Mouse (Mus musculus) CH12.LX (cell line): ENCODE measurements around the gene Mettl7a1. TPM values are rescaled to one million over a fixed set of nuclear protein-coding genes. Genes with fewer than 3 reads are reported as not detected.
"Not testable (repeated sequence)": the region's sequence is repeated elsewhere in the genome, so short reads cannot be mapped to it uniquely, and the experiment has no call there.

Source experiments
- DNase-seq: peaks from one replicate; pipeline ENCODE4 v3.0.0-alpha.2; 2013; ENCODE audit errors: extremely low read depth
- H3K27ac ChIP-seq: 2 replicates; pipeline ENCODE4 v1.5.1; 2012; ENCODE audit warnings: low read depth, mild to moderate bottlenecking, control low read depth, moderate library complexity; ENCODE audit not compliant: insufficient read depth
- H3K27me3 ChIP-seq: replicated peaks from 2 replicates; pipeline ENCODE3; 2012; ENCODE audit warnings: inconsistent platforms
- H3K36me3 ChIP-seq, 2 experiments: replicated peaks in 1 of 2; 2 replicates each; pipeline versions ENCODE3 to v1.6.1; 2012; ENCODE audit warnings: inconsistent platforms in 1 of 2, low read length in 1 of 2, mild to moderate bottlenecking in 1 of 2, mixed read lengths in 1 of 2, moderate library complexity in 1 of 2; ENCODE audit not compliant: control insufficient read depth in 1 of 2, insufficient read depth in 1 of 2
- H3K4me1 ChIP-seq, 2 experiments: 2 replicates each; pipeline ENCODE4 v1.6.1; 2012; ENCODE audit warnings: inconsistent platforms in 1 of 2, moderate library complexity in 1 of 2; ENCODE audit not compliant: insufficient read depth in 2 of 2, control insufficient read depth in 1 of 2
- H3K4me2 ChIP-seq: 2 replicates; pipeline ENCODE4 v1.6.1; 2012; ENCODE audit warnings: low read depth, mild to moderate bottlenecking, control low read depth; ENCODE audit not compliant: poor library complexity, insufficient read depth, severe bottlenecking
- H3K4me3 ChIP-seq, 3 experiments: fragments of 150-350 bp in 1 of 3; sonication (generic) in 1 of 3; replicated peaks in 1 of 3; 2 replicates each; pipeline versions ENCODE3 to v1.5.1; 2011 to 2012; ENCODE audit warnings: low read depth in 2 of 3, low read length in 2 of 3, mild to moderate bottlenecking in 2 of 3, moderate library complexity in 2 of 3, control low read depth in 1 of 3, improper control_type of control experiment in 1 of 3, inconsistent platforms in 1 of 3, mixed read lengths in 1 of 3; ENCODE audit not compliant: poor library complexity in 1 of 3
- H3K79me2 ChIP-seq: replicated peaks from 2 replicates; pipeline ENCODE4 v1.6.1; 2012; ENCODE audit warnings: mild to moderate bottlenecking, moderate library complexity; ENCODE audit not compliant: control insufficient read depth, poor library complexity, insufficient read depth, severe bottlenecking; ENCODE audit errors: extremely low read depth
- H3K9ac ChIP-seq: 2 replicates; pipeline ENCODE4 v1.6.1; 2012; ENCODE audit warnings: low read depth, mild to moderate bottlenecking, control low read depth, moderate library complexity; ENCODE audit not compliant: insufficient read depth
- H3K9me3 ChIP-seq: replicated peaks from 2 replicates; pipeline ENCODE3; 2012; ENCODE audit warnings: low read length, inconsistent platforms, mixed read lengths
- BHLHE40 ChIP-seq: IDR thresholded peaks from 2 replicates; pipeline ENCODE4 v1.6.1; 2011; ENCODE audit warnings: mild to moderate bottlenecking, low read depth, low read length, improper control_type of control experiment
- CHD2 ChIP-seq: IDR thresholded peaks from 2 replicates; pipeline ENCODE4 v1.6.1; 2011; ENCODE audit warnings: low read length, improper control_type of control experiment
- CTCF ChIP-seq, 2 experiments: IDR thresholded peaks in 1 of 2; conservative IDR thresholded peaks in 1 of 2; 2 replicates each; pipeline ENCODE4 v1.5.1; 2011 to 2012; ENCODE audit warnings: low read depth in 2 of 2, low read length in 2 of 2, improper control_type of control experiment in 1 of 2, inconsistent platforms in 1 of 2, mild to moderate bottlenecking in 1 of 2, moderate library complexity in 1 of 2
- E2F4 ChIP-seq: IDR thresholded peaks from 2 replicates; pipeline ENCODE4 v1.6.1; 2011; ENCODE audit warnings: low read depth, low read length, improper control_type of control experiment; ENCODE audit not compliant: insufficient replicate concordance
- ETS1 ChIP-seq: conservative IDR thresholded peaks from 2 replicates; pipeline ENCODE4 v1.6.1; 2012; ENCODE audit warnings: low read depth, mild to moderate bottlenecking, inconsistent platforms, low read length, improper control_type of control experiment, moderate library complexity
- GABPA ChIP-seq: IDR thresholded peaks from 2 replicates; pipeline ENCODE4 v1.6.1; 2012; ENCODE audit warnings: low read depth, low read length, improper control_type of control experiment, inconsistent platforms; ENCODE audit not compliant: insufficient replicate concordance
- HCFC1 ChIP-seq: IDR thresholded peaks from 2 replicates; pipeline ENCODE4 v1.6.1; 2012; ENCODE audit warnings: low read depth, mild to moderate bottlenecking, inconsistent platforms, low read length, improper control_type of control experiment
- JUN ChIP-seq: IDR thresholded peaks from 2 replicates; pipeline ENCODE4 v1.6.1; 2011; ENCODE audit warnings: low read depth, mild to moderate bottlenecking, low read length, improper control_type of control experiment, moderate library complexity; ENCODE audit not compliant: insufficient read depth
- JUND ChIP-seq: conservative IDR thresholded peaks from 2 replicates; pipeline ENCODE4 v1.6.1; 2011; ENCODE audit warnings: low read depth, low read length, improper control_type of control experiment
- KAT2A ChIP-seq: IDR thresholded peaks from 2 replicates; pipeline ENCODE4 v1.6.1; 2012; ENCODE audit warnings: low read length, improper control_type of control experiment, inconsistent platforms; ENCODE audit not compliant: insufficient replicate concordance
- MAFK ChIP-seq: IDR thresholded peaks from 2 replicates; pipeline ENCODE4 v1.6.1; 2011; ENCODE audit warnings: low read length, improper control_type of control experiment; ENCODE audit not compliant: insufficient replicate concordance
- MXI1 ChIP-seq: IDR thresholded peaks from 2 replicates; pipeline ENCODE4 v1.6.1; 2011; ENCODE audit warnings: mild to moderate bottlenecking, low read depth, low read length, improper control_type of control experiment
- NELFE ChIP-seq: IDR thresholded peaks from 2 replicates; pipeline ENCODE4 v1.6.1; 2011; ENCODE audit warnings: low read depth, low read length, improper control_type of control experiment
- POLR2AphosphoS2 ChIP-seq: IDR thresholded peaks from 2 replicates; pipeline ENCODE4 v1.6.1; 2011; ENCODE audit warnings: low read depth, low read length, improper control_type of control experiment
- RAD21 ChIP-seq: IDR thresholded peaks from 2 replicates; pipeline ENCODE4 v1.6.1; 2011; ENCODE audit warnings: low read depth, mild to moderate bottlenecking, low read length, improper control_type of control experiment, moderate library complexity
- TBP ChIP-seq: conservative IDR thresholded peaks from 2 replicates; pipeline ENCODE4 v1.6.1; 2011; ENCODE audit warnings: low read depth, low read length, improper control_type of control experiment
- TCF12 ChIP-seq: IDR thresholded peaks from 2 replicates; pipeline ENCODE4 v1.6.1; 2014; ENCODE audit warnings: low read depth, mild to moderate bottlenecking, inconsistent platforms, low read length, improper control_type of control experiment
- USF1 ChIP-seq: IDR thresholded peaks from 2 replicates; pipeline ENCODE4 v1.6.1; 2014; ENCODE audit warnings: low read depth, mild to moderate bottlenecking, inconsistent platforms, low read length, improper control_type of control experiment
- USF2 ChIP-seq: conservative IDR thresholded peaks from 2 replicates; pipeline ENCODE4 v1.6.1; 2011; ENCODE audit warnings: low read depth, low read length, improper control_type of control experiment
- ZKSCAN1 ChIP-seq: IDR thresholded peaks from 2 replicates; pipeline ENCODE4 v1.6.1; 2012; ENCODE audit warnings: low read depth, inconsistent platforms, low read length, improper control_type of control experiment, borderline replicate concordance
- ZMIZ1 ChIP-seq: IDR thresholded peaks from 2 replicates; pipeline ENCODE4 v1.6.1; 2012; ENCODE audit warnings: low read depth, mild to moderate bottlenecking, inconsistent platforms, low read length, improper control_type of control experiment
- ZNF384 ChIP-seq: IDR thresholded peaks from 2 replicates; pipeline ENCODE4 v1.6.1; 2012; ENCODE audit warnings: low read depth, low read length, improper control_type of control experiment, inconsistent platforms
- dilution Hi-C: fragments of 300-500 bp; cut with MboI; formaldehyde crosslinking; loops from 2 replicates; pipeline ENCODE4 v1.14.3; 2020; ENCODE audit warnings: low sequenced_read_pairs; ENCODE audit not compliant: extremely low pct_unique_long_range_greater_than_20kb, extremely low pct_ligation_motif_present
- in situ Hi-C: fragments of 300-500 bp; cut with MboI; formaldehyde crosslinking; loops from 3 replicates; pipeline ENCODE4 v1.14.3; 2019; ENCODE audit warnings: low sequenced_read_pairs, low pct_ligation_motif_present, low pct_unique_long_range_greater_than_20kb, mixed read lengths
- polyA plus RNA-seq: library from polyadenylated mRNA; unstranded; fragments of >175 nt; gene quantifications from 2 replicates; pipeline ENCODE4 v1.2.1, GENCODE M21; 2012; ENCODE audit warnings: low read depth; ENCODE audit not compliant: insufficient read length
- total RNA-seq, 2 experiments: library from RNA; depleted of rRNA; stranded (reverse); fragments of 300-350 nt in 1 of 2; fragments of >200 nt in 1 of 2; gene quantifications; 2 replicates each; pipeline ENCODE4 v1.2.3; 2012 to 2014

Gene Mettl7a1
- total and polyA plus RNA-seq, 3 experiments: 6.5 to 17.2 (median 14.2) TPM

DNA sequence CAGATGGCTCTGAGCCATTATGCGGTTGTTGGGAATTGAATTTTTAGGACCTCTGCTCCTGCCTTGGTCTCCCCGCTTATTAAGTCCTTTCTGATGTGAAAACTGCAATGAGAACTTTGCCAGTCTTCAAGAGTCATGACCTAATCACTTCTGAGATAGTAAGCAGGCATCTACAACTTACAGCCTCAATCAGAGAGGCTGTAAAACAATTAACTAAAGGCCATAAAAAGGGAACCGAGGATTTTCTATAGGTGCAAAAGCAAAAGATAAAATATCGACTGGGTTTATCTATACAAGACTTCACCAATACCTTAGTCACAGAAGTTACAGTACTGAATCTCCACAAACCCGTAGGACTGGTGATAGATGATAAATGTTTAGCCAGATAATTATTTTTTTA lies 51.9 kb downstream of the Mettl7a1 start:
- Histone ChIP-seq H3K9ac (no peak overlapping the region), H3K9me3 (no peaks in the 10 kb centered on the region), H3K4me3 (no peak overlapping the region), H3K27ac (no peak overlapping the region), H3K4me2 (no peak overlapping the region), H3K27me3 (peaks cover 2% of the 10 kb centered on the region), H3K4me1 (no peaks in the 10 kb centered on the region), H3K36me3 (no peaks in the 10 kb centered on the region), H3K79me2 (no peaks in the 10 kb centered on the region)
- dilution Hi-C loops: no loop called here
- in situ Hi-C loops: no loop called here
- no peak for TF ChIP-seq CHD2
- TF ChIP-seq MXI1: no peak
- no peak for TF ChIP-seq JUND
- no peak for TF ChIP-seq CTCF (conservative IDR thresholded peaks at IDR 0.05 in 1 of 2, IDR thresholded peaks at IDR 0.05 in 1 of 2; ENCODE audit: low read depth in 2 of 2, low read length in 2 of 2)
- no peak for TF ChIP-seq KAT2A
- no peak for TF ChIP-seq GABPA
- TF ChIP-seq RAD21: no peak
- no peak for TF ChIP-seq NELFE
- no peak for TF ChIP-seq JUN
- TF ChIP-seq TBP: no peak
- no peak for TF ChIP-seq POLR2AphosphoS2
- no peak for TF ChIP-seq TCF12
- TF ChIP-seq BHLHE40: no peak
- TF ChIP-seq USF1: no peak
- no peak for TF ChIP-seq ZMIZ1
- no peak for TF ChIP-seq ETS1
- TF ChIP-seq USF2: no peak
- no peak for DNase-seq

DNA sequence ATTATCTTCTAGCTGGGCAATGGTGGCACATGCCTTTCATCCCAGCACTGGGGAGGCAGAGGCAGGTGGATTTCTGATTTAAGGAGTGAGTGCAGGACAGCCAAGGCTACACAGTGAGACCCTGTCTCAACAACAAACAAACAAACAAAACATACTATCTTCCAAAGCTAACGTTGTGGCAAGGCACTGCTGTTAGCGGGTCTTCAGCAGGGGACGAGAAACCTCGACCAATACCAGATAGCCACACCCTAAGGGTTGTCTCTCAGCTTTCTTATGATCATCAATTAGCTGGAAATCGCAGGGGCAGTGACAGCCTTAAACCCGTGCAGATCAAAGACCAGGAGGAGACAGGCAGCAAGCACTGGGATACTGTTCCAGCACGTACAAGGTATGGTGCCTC lies 60.3 kb downstream of the Mettl7a1 start, which contains the start of gene Higd1c:
Higd1c (plus strand) TSS at position 301 of the 400 bp plus-strand sequence.
- no peak within 1 kb of the TSS for H3K4me3 ChIP-seq
- H3K27ac ChIP-seq: no peak within 1 kb of the TSS
- dilution Hi-C loops: no loop called here
- TF ChIP-seq ZMIZ1 (no peak), TBP (no peak), JUND (no peak), USF1 (no peak), MAFK (no peak), E2F4 (no peak), ZNF384 (no peak), HCFC1 (no peak), MXI1 (no peak), ZKSCAN1 (no peak), BHLHE40 (no peak)
- no peak within 1 kb of the TSS for H3K9ac ChIP-seq
- H3K4me1 ChIP-seq: no peaks in the 10 kb centered on the region
- in situ Hi-C loops: no loop called here
- H3K9me3 ChIP-seq: peaks cover 7% of the 10 kb centered on the region
- H3K4me2 ChIP-seq: no peak within 1 kb of the TSS
- peaks cover 1% of the 10 kb centered on the region for H3K27me3 ChIP-seq
- no peaks in the 10 kb centered on the region for H3K79me2 ChIP-seq
- DNase-seq: no peak
- H3K36me3 ChIP-seq: no peaks in the 10 kb centered on the region

DNA sequence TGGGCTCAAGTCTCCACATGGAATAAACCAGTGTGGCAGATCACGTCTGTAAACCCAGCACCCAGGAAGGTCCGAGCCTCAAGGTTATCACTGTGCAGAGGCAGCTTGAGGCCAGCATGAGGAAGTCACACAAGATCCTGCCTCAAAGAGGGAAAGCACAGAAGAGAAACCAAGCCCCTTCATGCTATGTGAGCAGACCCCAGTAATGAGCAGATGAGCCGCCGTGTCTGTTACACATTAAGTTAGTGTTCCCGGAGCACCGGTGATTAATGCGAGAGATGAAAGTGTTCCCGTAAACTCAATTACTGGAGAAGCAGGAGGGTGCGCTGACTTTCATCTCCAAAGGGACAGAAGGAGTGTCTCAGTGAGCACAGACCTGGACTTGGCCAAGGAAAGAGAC lies 62.0 kb downstream of the Mettl7a1 start:
- dilution Hi-C loops, H3K36me3 ChIP-seq, H3K9me3 ChIP-seq, H3K9ac ChIP-seq, H3K4me3 ChIP-seq, H3K4me2 ChIP-seq, DNase-seq, in situ Hi-C loops, H3K79me2 ChIP-seq, H3K27me3 ChIP-seq, H3K27ac ChIP-seq, H3K4me1 ChIP-seq: not testable (repeated sequence)
